Mouse (Mus musculus): ENCODE results near the gene Hhatl.

Gene Hhatl

DNA sequence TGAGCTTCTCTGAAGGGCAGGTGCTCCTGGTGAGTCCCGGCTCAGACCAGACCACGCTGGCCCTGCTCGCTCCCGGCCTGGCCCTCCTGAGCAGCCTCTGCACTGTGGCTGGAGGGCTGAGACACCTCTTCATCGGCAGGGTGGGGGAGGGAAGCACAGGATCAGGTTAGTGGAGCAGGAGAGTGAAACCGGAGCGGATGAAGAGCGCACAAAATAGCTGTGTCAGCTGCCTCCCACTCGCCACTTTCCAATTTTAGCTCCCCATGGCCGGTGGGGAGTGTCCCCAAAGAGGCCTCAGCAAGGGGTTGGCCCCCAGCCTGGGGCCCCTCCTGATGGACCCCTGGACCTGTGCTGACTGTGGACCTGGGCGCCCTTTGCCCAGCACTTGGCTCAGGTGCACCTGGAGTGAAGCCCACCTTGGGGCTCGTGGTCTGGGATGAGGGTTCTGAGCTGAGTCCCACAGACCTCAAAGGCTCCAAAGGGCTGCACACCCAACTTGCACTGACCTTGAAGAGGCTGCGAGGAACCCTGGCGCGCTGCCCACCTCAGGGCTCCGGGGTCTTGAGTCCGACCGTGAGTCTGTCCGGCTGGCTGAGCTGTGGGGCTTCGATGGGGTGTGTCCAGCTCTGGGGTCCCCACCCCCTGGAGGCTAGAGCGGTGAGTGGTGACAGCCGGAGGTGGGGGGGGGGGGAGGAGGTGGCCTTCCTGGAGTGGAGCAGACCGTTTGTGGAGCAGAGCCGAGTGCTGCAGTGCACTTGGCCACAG, at the start of gene Hhatl:
Gene Hhatl, minus strand, starts transcription at position 751 of the 765 bp plus-strand sequence.
- no peak for DNase-seq (ENCODE audit: low spot score in 2 of 2)

DNA sequence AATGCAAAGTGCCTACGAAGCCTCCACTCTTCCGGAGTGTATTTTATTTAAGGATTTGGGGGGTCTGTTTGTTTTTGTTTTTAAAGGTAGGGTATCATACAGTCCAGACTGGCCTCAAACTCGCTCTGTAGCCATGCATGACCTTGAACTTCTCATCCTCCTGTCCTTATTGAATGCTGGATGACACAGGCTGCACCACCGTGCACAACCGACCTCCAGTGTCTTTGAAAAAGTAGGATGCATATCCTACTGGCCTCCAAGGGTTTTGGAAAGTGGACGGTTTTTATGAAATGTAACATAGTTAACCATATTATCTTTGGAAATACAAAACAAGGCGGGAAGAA, 47.3 kb upstream of the Hhatl start:
- no peak for DNase-seq (ENCODE audit: low spot score in 2 of 2)

DNA sequence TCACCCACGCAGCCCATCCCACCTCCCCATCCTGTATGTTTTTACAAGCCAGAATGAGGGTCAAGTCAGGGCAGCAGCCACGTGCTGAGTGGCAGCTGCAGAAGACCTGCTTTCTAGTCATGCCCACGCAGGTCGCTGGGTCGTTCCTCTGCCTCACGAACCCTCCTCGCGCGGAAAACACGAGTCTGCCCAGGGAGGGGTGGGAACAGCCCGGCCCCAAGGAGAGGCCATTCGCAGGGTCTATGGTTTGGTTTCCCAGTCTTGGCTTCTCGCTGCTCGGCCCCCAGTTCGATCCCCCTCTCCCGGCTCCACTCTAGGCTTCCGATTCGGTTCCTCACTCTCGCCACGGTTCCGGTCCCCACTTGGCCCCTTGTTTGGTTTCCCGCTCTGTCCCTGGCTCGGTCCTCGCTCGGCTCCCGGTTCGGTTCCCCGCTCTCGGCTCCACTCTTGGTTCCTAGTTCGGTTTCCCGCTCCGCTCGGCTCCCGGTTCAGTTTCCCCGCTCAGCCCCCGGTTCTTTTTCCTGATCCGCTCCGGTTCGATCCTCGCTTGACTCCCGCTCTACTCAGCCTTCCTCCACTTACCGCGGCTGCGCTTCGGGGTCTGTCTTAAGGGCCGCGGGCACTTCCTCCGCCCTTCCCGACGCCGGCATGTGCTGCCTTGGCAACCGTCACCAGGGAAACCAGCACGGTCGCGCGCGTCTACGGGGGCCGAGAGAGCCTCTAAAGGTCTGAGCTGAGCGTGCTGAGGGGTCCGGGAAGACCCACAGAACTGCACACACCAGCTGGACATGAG, 46.7 kb upstream of the Hhatl start, which contains the start of gene Ccdc13:
Gene Ccdc13, minus strand, starts transcription at position 633 of the 793 bp plus-strand sequence.
- peak; percentile 73 to 83 for DNase-seq (ENCODE audit: low spot score in 2 of 2)

DNA sequence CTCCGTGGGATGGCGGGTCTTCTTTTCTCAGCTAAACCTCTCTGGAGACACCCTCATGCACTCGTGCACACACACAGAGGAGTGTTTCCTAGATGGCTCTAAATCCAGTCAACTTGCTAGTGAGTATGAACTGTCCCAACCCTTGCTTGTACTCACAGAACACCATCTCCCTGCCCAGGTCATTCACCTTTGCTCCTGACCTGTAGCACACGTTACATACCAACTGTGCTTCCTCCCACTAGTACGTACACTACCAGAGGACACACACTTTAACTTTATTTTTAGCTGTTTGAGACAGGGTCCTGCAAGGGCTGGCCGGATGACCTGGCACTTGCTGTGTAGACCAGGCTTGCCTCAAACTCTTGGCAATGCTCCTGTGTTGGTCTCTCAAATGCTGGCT, 45.7 kb upstream of the Hhatl start:
- no peak for DNase-seq (ENCODE audit: low spot score in 2 of 2)

DNA sequence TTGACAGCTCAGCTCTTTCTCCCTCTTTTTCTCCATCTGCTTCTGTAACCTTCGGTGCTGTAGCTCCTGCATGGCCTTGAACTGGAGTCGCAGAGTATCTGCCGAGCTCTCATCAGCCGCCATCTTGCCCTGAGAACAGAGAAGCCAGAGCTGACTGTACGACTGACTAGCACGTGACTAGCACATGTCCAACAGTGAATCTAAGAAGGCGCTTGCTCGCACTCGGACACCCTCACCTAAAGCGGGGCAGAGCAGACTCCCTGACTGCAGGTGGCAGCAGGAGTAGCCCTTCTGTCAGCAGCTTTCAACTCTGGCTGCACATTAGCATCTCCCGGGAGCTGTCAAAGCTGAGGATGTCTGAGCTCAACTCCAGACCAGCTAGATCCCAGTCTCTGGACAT, 41.5 kb upstream of the Hhatl start:
- DNase-seq (ENCODE audit: low spot score in 2 of 2): no peak

DNA sequence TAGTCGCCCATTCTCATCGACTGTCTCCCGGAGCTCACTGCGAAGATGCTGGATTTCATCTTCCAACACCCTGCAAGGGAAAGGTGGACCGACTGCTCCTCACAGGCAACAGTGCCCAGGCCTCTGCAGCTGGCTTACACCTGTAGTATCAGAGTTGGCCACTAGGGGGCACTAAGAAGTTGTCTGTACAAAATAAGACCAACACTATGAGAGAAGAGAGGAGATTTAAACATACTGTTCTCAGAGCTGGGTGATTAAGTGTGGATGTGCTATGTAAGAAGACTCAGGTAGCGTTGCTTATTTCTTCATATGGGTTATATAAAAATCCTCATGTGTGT, 38.6 kb upstream of the Hhatl start:
- peak; percentile 83 to 89 for DNase-seq (ENCODE audit: low spot score in 2 of 2)

DNA sequence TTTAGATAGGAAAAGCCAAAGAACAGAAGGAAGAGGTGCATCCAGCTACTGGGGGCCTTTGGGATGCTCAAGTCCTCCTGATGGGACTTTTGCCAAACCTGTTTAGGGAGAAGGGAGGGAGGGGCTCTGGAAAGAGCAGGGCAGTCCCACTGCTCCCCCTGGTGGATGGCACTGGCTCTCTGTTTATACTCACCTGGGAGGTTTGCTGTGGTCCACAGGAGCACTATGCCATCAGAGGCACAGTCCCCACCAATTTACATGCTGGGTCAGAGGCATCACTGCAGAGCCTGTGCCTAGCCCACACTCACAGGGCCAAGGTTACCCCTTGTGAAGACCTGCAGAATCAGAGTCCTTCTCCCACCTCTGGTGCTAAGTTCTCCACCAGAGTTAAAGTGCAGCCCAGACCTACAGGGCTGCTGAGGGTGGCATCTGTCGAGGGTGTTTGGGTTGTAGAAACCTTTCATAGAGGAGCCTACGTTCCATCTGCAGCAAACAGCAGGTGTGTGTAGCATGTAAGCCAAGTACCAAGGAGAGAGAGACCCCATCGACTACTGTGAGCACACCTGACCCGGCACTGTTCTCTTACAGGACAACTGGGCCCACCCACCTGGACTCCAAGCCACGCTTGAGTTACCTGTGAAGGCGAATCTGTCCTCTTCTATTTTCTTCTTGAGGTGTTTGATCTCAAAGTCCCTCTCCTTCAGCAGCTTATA, 38.1 kb upstream of the Hhatl start:
- no peak for DNase-seq (ENCODE audit: low spot score in 2 of 2)

DNA sequence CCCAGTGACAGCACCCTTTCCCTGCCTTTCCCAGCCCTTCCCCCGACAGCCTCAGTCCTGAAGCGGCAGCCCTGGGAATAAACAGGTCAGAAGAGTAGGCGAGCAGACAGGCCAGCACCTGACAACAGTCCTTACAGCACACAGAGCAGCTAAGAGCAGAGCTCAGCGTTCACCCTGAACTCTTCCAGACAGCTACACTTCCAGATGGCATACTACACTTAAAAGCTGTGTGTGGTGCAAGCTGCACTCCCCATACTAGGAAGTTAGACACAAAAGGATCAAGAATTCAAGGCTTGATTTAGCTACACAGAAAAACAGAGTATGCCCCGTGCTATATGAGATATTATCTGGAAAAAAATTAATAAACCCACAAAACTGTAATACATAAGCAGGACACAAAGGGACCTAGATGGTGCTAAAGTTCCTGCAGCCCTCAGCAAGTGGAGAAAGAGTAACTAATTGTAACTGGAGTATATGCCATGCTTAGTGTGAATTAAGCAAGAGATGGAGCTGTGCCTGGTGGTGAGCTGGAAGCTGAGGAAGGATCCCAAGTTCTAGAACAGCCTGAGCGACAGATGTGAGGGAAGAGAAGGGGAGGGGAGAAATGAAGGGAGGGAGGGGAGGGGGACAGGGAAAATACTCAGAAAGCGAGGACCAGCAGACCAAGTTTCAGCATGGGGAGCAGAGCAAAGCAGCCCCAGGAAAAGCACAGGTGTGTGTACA, 37.1 kb upstream of the Hhatl start:
- DNase-seq (ENCODE audit: low spot score in 2 of 2): no peak

DNA sequence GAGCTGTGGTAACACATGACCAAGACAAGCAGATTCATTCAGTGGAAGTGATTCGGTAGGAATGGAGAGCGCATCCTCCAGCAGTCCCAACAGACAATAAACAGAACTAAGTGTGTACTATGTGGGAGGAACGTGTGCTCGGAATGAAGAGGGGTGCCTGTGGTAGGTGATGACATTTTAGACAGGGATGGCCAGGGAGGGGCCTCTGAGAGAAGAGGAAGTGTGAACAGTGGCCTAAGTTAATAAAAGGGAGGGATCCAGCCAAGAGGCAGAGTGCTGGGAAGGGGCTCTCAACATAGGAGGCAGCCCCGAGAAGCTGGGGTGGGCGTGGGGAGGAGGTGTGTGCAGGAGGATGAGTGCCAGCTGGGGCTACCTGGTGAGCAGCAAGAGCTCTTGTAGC, 36.0 kb upstream of the Hhatl start:
- DNase-seq (ENCODE audit: low spot score in 2 of 2): no peak

DNA sequence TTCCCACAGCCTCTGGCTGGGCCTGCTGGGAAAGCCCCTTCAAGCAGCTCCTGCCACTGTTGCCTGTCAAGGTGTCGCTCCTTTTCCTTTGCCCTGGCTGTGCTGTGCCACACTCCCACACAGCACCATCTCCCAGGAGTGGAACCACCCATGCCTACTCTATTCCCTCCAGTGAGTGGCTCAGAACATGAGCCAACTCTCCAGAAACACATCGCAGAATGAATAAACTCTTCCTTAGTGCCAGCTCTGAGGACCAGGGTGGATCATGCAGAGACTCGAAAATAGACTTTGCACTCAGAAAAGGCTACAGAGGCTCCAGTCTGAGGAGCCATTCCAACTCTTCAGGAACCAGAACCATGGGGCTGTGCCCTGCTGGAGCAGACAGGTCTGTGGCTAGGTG, 34.0 kb upstream of the Hhatl start:
- DNase-seq (ENCODE audit: low spot score in 2 of 2): no peak

DNA sequence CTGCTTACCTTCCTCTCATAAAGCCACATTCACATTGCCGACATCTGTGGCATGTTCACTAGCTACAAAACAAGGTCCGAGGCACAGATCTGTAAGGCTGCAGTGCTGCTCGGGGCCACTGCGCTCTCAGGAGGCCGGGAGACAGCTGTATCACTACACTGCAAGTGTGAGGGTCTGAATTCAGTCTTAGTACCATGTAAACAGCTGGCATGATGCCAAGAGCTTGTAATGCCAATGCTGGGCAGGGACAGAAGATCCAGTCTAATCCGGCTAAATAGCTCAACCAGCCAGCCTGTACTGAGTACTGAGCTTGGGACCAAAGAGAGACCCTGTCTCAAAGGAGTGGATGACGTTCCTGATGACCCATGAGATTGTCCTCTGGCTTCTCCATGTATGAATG, 31.7 kb upstream of the Hhatl start:
- no peak for DNase-seq (ENCODE audit: low spot score in 2 of 2)

DNA sequence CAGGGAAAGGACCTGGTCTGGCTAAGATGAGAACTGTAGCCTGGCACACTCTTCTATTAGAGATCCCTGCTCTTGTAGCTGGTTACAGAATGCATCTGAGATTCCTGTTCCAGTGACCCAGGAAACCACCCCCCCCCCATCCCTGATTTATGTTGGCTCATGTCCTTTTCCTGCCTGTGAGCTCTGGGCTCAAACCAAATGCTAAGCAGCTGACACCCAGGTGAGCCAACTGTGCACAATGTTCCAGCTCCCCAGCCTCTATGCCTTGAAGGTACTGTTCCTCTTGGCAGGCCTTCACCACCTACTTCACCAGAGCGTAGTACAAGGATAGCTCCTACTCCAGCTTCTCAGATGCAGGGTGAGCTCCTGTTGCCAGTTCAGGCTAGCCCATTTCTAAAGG, 30.7 kb upstream of the Hhatl start:
- no peak for DNase-seq (ENCODE audit: low spot score in 2 of 2)

DNA sequence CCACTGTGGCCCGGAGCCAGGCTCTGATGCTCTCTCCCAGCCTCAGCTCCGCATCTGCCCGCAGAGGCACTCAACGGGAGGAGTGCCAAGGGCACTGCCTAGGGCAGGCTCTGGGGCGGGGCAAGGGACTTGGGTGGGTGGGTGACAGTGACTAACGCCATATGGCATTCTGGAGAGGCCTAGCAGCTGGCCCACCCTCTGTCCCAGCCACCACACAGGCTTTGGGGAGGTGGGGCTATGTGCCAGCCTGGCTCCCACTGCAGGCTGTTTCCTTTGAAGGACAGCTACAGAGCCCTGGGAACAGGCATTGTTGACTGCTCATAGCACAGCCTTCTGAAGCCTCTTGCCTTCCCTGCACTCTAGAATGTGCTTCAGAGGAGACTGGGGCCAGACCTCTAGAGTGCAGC, 30.3 kb upstream of the Hhatl start:
- DNase-seq (ENCODE audit: low spot score in 2 of 2): no peak

DNA sequence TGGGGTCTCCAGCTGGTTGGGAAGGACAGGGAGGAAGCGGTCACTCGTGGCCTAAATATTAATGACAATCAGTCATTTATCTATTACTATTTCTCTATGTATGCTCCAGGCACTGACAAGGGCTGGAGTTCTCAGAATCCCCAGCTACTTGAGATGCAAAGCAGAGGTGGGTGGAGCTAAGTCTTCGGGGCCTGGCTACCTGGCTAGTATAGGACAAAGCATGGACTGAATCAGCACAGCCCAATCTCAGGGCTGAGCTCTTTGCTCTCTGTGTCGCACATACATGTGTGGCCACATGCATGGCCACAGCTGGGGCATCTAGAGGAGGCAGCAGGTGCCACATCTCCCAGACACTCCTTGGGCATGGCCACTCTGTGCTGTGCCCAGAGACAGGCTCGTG, 28.5 kb upstream of the Hhatl start:
- DNase-seq (ENCODE audit: low spot score in 2 of 2): no peak

DNA sequence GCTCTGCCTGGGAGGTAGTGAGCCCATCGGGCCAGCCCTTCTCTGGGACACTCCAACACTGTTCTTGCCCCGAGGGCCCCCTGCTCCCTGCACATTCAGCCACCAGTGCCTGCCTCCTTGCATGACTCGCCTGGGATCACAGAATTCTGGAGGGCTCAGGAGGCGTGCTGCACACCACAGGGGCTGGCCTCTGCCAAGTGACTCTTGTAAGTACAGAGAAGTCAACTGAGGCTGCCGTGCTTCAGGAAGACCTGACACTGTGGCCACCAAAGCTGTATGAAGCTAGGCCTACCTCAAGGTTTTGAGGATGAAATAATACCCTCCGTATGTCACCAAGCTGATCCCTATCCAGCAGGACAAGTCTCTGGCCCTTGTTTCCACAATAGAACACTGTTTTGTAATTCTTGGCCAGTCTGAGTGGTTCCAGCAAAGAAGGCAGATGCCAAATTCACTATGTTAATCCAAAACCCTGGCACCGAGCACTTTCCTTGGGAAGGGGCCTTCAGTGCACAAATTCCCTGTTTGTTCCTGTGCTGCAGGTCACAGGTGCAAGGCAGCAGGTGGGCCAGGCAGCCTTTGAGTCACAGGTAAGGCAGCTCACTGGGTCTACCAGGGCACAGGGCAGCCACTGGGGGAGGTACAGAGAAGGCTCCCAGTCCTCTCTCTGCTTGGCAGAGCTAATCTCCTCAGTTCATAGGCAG, 27.6 kb upstream of the Hhatl start:
- no peak for DNase-seq (ENCODE audit: low spot score in 2 of 2)

DNA sequence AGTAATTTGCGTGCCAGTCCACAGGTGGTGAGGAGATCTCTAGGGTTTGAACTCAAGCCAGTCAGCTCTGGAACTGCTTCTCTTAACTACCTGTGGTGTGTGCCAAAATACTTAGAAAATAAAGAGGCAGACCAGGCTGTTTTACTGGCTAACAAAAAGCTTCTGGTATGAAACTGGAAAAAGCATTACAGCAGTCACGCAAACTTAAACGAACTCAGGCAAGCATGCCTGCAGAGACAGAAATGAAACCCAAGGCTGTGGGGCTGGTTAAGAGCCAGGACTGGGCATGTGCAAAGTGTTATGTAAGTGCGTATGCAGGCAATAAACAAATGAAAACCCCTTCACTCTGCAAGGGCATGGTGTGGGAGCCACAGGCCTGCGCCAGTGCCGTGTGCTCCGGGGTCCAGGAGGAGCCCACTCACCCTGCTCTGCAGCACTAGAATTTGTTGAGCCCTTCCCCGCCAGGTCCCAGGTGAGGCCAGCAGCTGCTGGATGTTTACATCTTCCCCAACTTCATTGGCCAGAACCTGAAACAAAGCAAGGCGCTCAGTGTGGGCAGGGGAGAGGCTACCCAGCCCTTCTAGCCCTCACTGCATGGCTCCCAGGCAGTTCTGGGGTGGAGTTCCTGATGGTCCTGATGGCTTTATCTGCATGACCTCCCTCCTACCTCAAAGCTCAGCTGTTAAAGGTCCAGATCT, 26.9 kb upstream of the Hhatl start:
- DNase-seq (ENCODE audit: low spot score in 2 of 2): no peak

DNA sequence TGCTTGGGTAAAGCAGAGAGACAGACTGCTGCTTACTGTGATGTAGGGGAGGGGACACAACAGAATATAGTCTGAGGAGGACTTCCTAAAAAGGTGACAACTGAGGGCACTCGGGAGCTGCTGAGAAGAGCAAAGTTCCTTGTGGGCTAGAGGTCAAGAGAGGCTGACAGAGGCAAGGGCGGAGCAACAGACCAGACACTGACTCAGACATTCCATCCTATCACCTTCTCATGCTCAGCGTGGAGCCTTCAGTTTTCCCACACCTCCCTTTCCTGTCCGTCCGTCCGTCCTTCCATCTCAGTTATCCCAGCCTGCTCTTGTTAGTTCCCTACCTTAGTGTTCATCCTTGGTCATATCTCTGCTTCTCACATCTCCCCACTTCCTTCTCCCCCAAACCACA, 22.9 kb upstream of the Hhatl start:
- no peak for DNase-seq (ENCODE audit: low spot score in 2 of 2)

DNA sequence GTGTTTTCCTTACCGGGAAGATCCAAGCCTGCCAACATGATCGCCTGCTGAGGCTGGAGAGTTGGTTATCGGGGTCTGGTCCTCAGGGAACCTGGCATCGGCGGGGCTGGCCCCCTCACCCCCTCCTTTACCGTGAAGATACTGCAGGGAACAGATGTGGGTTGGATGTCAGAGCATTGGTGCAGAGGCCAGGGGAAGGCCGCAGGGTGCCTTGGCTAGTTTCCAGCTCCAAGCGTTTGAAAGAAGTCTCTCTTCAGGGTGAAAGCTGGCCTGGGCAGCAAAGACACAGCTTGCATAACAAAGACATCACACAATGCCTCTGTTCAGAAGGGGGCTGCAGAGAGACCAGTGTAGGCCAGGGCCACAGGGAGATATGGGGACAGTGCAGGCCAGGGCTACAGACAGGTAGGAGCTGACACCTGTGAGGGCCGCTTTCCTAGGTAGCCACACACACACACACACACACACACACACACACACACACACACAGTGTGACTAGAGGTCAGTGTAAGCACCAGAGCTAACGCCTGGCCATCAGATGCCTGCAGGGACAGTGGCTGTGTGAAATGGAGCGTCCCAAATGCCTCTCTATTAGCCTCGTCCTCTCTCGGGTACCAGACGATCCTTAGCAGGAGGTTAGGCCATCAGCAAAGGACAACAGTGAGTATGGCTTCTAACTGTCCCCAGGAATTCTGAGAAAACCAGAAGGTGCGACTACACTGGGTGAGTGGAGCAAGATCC, 17.9 kb upstream of the Hhatl start:
- DNase-seq (ENCODE audit: low spot score in 2 of 2): peak in 1 of 2 experiments; percentile 57

DNA sequence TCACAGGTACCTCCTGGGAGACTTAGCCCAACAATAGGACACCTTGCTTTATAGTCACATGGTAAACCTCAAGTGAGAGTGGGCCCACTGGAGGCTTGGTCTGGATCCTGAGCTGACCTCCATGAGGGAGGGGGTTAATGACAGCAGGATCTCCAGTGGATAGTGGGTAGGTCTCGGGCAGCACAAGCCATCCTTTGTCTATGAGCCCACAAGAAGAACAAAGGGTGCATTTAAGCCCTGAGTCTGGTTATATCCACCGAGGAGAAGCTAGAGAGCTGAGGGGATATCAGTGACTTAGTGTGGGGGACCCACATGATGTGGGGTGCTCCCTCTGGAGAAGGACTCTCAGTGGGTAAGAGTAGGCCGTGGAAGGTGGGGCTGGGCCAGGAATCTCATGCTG, 16.2 kb upstream of the Hhatl start:
- no peak for DNase-seq (ENCODE audit: low spot score in 2 of 2)

DNA sequence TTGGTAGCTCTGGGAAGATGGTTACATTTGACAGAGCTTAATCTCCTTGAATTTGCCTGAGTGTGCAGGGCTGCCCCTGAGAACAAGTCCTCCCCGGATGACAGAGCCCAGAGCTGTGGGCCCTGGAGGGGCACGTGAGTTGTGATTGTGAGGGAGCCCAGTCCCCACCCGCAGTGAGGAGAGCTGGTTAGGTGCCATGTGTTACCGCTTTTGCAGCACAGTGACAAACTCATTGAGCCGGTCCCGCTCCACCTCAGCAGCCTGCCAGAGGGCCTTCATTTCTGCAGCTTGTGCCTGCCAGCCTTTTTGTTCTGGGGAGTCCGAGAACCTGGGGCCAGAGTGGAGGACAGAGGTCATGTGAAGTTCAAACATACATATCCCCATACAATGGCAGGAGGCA, 15.6 kb upstream of the Hhatl start:
- no peak for DNase-seq (ENCODE audit: low spot score in 2 of 2)

All from frontal cortex, postnatal 25 days (tissue).